Mouse (Mus musculus): ENCODE measurements at regions not wholly inside any gene's neighbourhood (a gene's known extent, or its start where the extent isn't known, plus 50 kb on each side); places are given as distances from the start of the nearest gene placed in this dataset.

- no peak for DNase-seq (ENCODE audit: low spot score)
Observed at GRCm38 (mm10) chr10:7267903-7268302, 55.9 kb upstream of the Cnksr3 start.

GRCm38 (mm10) chr10:7267106-7267505 is 55.1 kb upstream of the Cnksr3 start:
- DNase-seq (ENCODE audit: low spot score), result no peak

- DNase-seq (ENCODE audit: low spot score), result peak; percentile 20
Observed at GRCm38 (mm10) chr10:7265412-7265811, 53.4 kb upstream of the Cnksr3 start.

GRCm38 (mm10) chr10:7264721-7265120 is 52.7 kb upstream of the Cnksr3 start:
- no peak for DNase-seq (ENCODE audit: low spot score)
